Mouse (Mus musculus) heart, postnatal 36 days (tissue): ENCODE results near the gene Rreb1. TPM values are rescaled to one million over a fixed set of nuclear protein-coding genes. Genes with fewer than 3 reads are reported as not detected.

Experiments used
- DNase-seq, 2 experiments: peaks; one replicate each; pipeline ENCODE4 v3.0.0; 2021 to 2022
- intact Hi-C: fragments of 180-260 bp; cut with DNase I; formaldehyde crosslinking; loops from one replicate; pipeline ENCODE4 v1.15.1; 2025
- total RNA-seq, 2 experiments: library from RNA; stranded (reverse); gene quantifications; 2 replicates each; pipeline ENCODE4 v1.2.3; 2021

Rreb1 gene
- total RNA-seq, 2 experiments from 2014 or later: 41.7 to 51.5 TPM

GRCm38 (mm10) chr13:37896423-37896822 is 118.2 kb downstream of the Rreb1 start:
- intact Hi-C loops: no loop called here
- DNase-seq: no peak

GRCm38 (mm10) chr13:37898772-37899171 is 120.6 kb downstream of the Rreb1 start:
- no peak for DNase-seq
- intact Hi-C loops: no loop called here

GRCm38 (mm10) chr13:37903036-37903435 is 124.8 kb downstream of the Rreb1 start:
- no peak for DNase-seq
- intact Hi-C loops: no loop called here

GRCm38 (mm10) chr13:37903476-37903875 is 125.3 kb downstream of the Rreb1 start:
- intact Hi-C loops: no loop called here
- DNase-seq: no peak

- intact Hi-C loops: no loop called here
- DNase-seq: no peak
Observed at GRCm38 (mm10) chr13:37904436-37904835, 126.2 kb downstream of the Rreb1 start.

- intact Hi-C loops: no loop called here
- DNase-seq: no peak
Observed at GRCm38 (mm10) chr13:37908061-37908460, 129.9 kb downstream of the Rreb1 start.

GRCm38 (mm10) chr13:37908493-37908892 is 130.3 kb downstream of the Rreb1 start:
- no peak for DNase-seq
- intact Hi-C loops: no loop called here

- intact Hi-C loops: no loop called here
- no peak for DNase-seq
Observed at GRCm38 (mm10) chr13:37909225-37909624, 131.0 kb downstream of the Rreb1 start.

- no peak for DNase-seq
- intact Hi-C loops: no loop called here
Observed at GRCm38 (mm10) chr13:37912011-37912410, 133.8 kb downstream of the Rreb1 start.

GRCm38 (mm10) chr13:37912591-37913467 is 134.6 kb downstream of the Rreb1 start:
- intact Hi-C loops: no loop called here
- DNase-seq: no peak

GRCm38 (mm10) chr13:37913963-37914362 is 135.8 kb downstream of the Rreb1 start:
- intact Hi-C loops: no loop called here
- no peak for DNase-seq

GRCm38 (mm10) chr13:37918336-37919261 is 140.4 kb downstream of the Rreb1 start:
- intact Hi-C loops: no loop called here
- DNase-seq: no peak

GRCm38 (mm10) chr13:37919711-37920277 is 141.6 kb downstream of the Rreb1 start:
- DNase-seq: no peak
- intact Hi-C loops: no loop called here

GRCm38 (mm10) chr13:37920727-37921126 is 142.5 kb downstream of the Rreb1 start:
- no peak for DNase-seq
- intact Hi-C loops: no loop called here

- intact Hi-C loops: no loop called here
- DNase-seq: no peak
Observed at GRCm38 (mm10) chr13:37923091-37923490, 144.9 kb downstream of the Rreb1 start.

GRCm38 (mm10) chr13:37923643-37924460 is 145.7 kb downstream of the Rreb1 start:
- no peak for DNase-seq
- intact Hi-C loops: no loop called here

GRCm38 (mm10) chr13:37924461-37924948 is 146.3 kb downstream of the Rreb1 start:
- intact Hi-C loops: no loop called here

GRCm38 (mm10) chr13:37926394-37926793 is 148.2 kb downstream of the Rreb1 start:
- intact Hi-C loops: no loop called here
- DNase-seq: no peak

More at GRCm38 (mm10) chr13:37924461-37924948, 146.3 kb downstream of the Rreb1 start:
- DNase-seq: no peak

- intact Hi-C loops: no loop called here
- no peak for DNase-seq
Observed at GRCm38 (mm10) chr13:37929532-37929931, 151.3 kb downstream of the Rreb1 start.

GRCm38 (mm10) chr13:37930091-37930490 is 151.9 kb downstream of the Rreb1 start:
- intact Hi-C loops: no loop called here
- DNase-seq: no peak
